ENCODE assay signal across 18 mouse cellular contexts in genomic region chr2:128232027-128232426, GRCm38 (mm10).
"Had no signal": no experiment of that assay in that cellular context is flagged by ENCODE, and none has a peak within 500 bp of the region (broad histone marks: within the 10 kb centered on the region; RNA-seq: fewer than 3 reads in every experiment).

No protein-coding gene starts in this region.

- H3K27me3 ChIP-seq: liver, embryonic 13.5 days; midbrain, embryonic 13.5 days; neural tube, embryonic 12.5 days; neural tube, embryonic 15.5 days had no signal

- DNase-seq: kidney, adult 2 months; kidney, postnatal 25 days; layer of hippocampus, adult 9-11 months; liver, embryonic 13.5 days; right cerebral cortex, adult 18-20 months; right cerebral cortex, postnatal 14 days; right cerebral cortex, postnatal 4 days; thymus, adult 2 months; thymus, postnatal 14 days; thymus, postnatal 4 days had no signal

- H3K4me3 ChIP-seq: layer of hippocampus, adult 2 months; liver, embryonic 13.5 days; megakaryocyte, embryonic 14.5 days; midbrain, embryonic 10.5 days; midbrain, embryonic 13.5 days; neural tube, embryonic 12.5 days; neural tube, embryonic 15.5 days had no signal

- ATAC-seq: midbrain, embryonic 13.5 days had no signal

- H3K9me3 ChIP-seq: liver, embryonic 13.5 days; megakaryocyte, embryonic 14.5 days; midbrain, embryonic 10.5 days; midbrain, embryonic 13.5 days; neural tube, embryonic 12.5 days; neural tube, embryonic 15.5 days had no signal

- H3K27ac ChIP-seq: kidney, postnatal 0 days; layer of hippocampus, adult 2 months; liver, embryonic 13.5 days; midbrain, embryonic 10.5 days; midbrain, embryonic 13.5 days; neural tube, embryonic 12.5 days; neural tube, embryonic 15.5 days; stomach, postnatal 0 days had no signal

- H3K4me1 ChIP-seq: neural tube, embryonic 12.5 days; neural tube, embryonic 15.5 days had no signal

- H3K36me3 ChIP-seq: liver, embryonic 13.5 days; midbrain, embryonic 10.5 days; midbrain, embryonic 13.5 days; neural tube, embryonic 12.5 days; neural tube, embryonic 15.5 days had no signal
